Mouse (Mus musculus): ENCODE data around the gene 1700012P22Rik. TPM values are rescaled to one million over a fixed set of nuclear protein-coding genes. Genes with fewer than 3 reads are reported as not detected.

The 1700012P22Rik gene
- polyA plus RNA-seq, 1 experiment from 2014 or later: not detected

DNA sequence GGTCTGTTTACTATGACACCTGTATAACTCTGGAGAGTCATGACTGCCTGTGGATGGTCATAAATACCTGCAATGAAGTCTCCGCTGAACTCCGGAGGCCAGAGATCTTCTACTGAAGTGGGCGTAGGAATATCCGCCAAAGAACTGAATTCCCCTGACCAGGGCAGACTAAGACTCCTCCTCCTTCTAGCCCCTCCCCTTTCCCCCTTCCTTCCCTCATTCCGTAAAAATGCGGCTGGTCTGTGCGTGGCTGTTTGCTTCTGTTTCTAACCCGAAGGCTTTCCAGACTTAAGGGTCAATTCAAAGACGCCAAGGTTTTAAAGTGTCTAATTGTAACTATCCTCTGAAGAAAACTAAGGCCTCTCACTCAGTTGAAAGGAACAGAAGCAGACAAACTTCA, 30.3 kb downstream of the 1700012P22Rik start, which contains the start of gene Pramef12:
TSS of gene Pramef12 (minus strand) at position 175 of the 400 bp plus-strand sequence.
- H3K9me3 ChIP-seq: no peaks in the 10 kb centered on the region

DNA sequence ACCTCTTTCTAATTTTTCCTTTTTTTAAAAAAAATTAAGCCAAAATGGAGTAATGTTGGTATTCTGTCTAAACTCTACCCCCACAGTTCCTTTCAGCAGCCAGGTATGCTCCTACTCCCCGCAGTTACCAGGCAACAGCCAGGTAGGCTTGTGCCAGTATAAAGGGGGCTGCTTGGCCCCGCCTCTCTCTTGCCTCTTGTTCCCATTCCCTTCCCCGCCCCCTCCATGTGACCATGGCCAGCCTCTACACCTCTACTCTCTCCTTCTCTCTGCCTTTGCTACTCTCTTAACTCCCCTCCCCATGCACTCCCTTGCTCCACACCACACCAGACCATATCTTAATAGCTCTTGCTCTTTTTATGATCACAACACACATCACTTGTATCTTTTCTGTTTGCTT, 32.3 kb downstream of the 1700012P22Rik start:
- no peaks in the 10 kb centered on the region for H3K36me3 ChIP-seq
- ATAC-seq (ENCODE audit: insufficient read depth, low FRiP score, low read depth): no peak
- no peaks in the 10 kb centered on the region for H3K27me3 ChIP-seq (replicated peaks)
- no peaks in the 10 kb centered on the region for H3K9me3 ChIP-seq
- no peaks in the 10 kb centered on the region; the same call in 1 of the 2 replicates for H3K4me1 ChIP-seq
- H3K4me3 ChIP-seq (replicated peaks): no peak overlapping the region
- no peak overlapping the region for H3K4me2 ChIP-seq
- no peak overlapping the region for H3K27ac ChIP-seq
- WGBS: 56% methylated on average over 3 of the region's 3 CpGs
- no peak overlapping the region for H3K9ac ChIP-seq

More for the DNA sequence above, 30.3 kb downstream of the 1700012P22Rik start, which contains the start of gene Pramef12:
- H3K36me3 ChIP-seq: no peaks in the 10 kb centered on the region
- no peaks in the 10 kb centered on the region; the same call in 1 of the 2 replicates for H3K4me1 ChIP-seq
- no peaks in the 10 kb centered on the region for H3K27me3 ChIP-seq (replicated peaks)
- no peak within 1 kb of the TSS for H3K4me2 ChIP-seq
- H3K4me3 ChIP-seq (replicated peaks): no peak within 1 kb of the TSS
- no peak for ATAC-seq (ENCODE audit: insufficient read depth, low FRiP score, low read depth)
- H3K9ac ChIP-seq: no peak within 1 kb of the TSS
- 72% methylated on average over 9 of the region's 9 CpGs for WGBS
- H3K27ac ChIP-seq: no peak within 1 kb of the TSS

DNA sequence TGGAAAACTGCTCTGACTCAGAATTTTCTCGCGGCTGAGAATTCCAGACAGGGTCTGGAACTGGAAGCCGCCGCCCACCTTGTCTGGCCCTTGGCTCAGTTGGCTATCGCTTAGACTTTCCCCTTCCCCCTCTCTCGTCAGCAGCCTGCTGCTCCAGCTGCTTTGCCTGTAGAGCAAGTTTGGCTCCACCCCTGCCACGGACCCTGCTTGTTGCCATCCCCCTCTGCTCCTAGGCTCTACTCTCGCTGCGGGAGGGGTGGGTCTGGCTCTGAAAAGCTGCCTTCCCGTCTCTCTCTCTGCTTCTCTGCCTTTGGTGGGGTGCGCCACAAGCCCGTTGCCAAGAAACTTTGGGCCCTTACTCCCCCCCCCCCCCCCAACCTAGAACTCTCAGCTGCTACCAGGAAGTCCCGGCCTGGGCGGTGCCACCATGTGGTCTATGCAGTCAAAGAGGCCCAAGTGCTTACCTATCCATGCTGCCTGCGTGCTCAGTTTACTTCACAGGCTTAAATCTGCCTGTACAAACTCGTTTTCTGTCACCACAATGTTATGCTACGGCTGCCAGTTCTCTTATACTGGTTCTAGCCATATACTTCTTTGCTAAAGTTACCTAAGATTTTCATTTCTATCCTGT, 34.0 kb downstream of the 1700012P22Rik start:
- Histone ChIP-seq H3K4me1 (no peaks in the 10 kb centered on the region; the same call in 1 of the 2 replicates), H3K27ac (peak overlapping the region; percentile 67), H3K9me3 (no peaks in the 10 kb centered on the region), H3K4me3 (replicated peaks) (peak overlapping the region; percentile 32), H3K27me3 (replicated peaks) (no peaks in the 10 kb centered on the region), H3K36me3 (no peaks in the 10 kb centered on the region), H3K9ac (no peak overlapping the region), H3K4me2 (peak overlapping the region; percentile 64)
- 4% methylated on average over 16 of the region's 17 CpGs for WGBS
- ATAC-seq (ENCODE audit: insufficient read depth, low FRiP score, low read depth): peak; percentile 94

DNA sequence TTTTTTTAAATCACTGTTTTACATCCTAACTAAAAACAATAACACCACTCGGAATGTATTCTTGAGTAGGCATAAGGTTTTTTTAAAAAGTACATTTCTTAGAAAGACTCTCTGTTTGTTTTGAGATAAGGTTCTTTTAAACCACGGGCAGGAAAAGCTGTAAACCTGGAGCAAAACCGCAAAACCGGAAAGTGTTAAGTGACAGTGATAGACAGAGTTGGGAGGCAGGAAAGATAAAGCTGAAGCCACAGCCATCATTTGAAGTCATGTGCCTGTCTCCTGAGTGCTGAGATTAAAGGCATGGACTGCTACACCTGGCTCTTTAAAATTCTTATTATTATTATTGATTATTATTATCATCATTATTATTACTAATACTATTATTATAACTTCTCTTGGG, 35.9 kb downstream of the 1700012P22Rik start:
- H3K27me3 ChIP-seq (replicated peaks): no peaks in the 10 kb centered on the region
- no peaks in the 10 kb centered on the region; the same call in 1 of the 2 replicates for H3K4me1 ChIP-seq
- H3K9ac ChIP-seq: no peak overlapping the region
- no peak overlapping the region for H3K27ac ChIP-seq
- no peak for ATAC-seq (ENCODE audit: insufficient read depth, low FRiP score, low read depth)
- H3K36me3 ChIP-seq: no peaks in the 10 kb centered on the region
- no peak overlapping the region for H3K4me3 ChIP-seq (replicated peaks)
- no peak overlapping the region for H3K4me2 ChIP-seq
- 31% methylated on average over 4 of the region's 4 CpGs for WGBS
- no peaks in the 10 kb centered on the region for H3K9me3 ChIP-seq

DNA sequence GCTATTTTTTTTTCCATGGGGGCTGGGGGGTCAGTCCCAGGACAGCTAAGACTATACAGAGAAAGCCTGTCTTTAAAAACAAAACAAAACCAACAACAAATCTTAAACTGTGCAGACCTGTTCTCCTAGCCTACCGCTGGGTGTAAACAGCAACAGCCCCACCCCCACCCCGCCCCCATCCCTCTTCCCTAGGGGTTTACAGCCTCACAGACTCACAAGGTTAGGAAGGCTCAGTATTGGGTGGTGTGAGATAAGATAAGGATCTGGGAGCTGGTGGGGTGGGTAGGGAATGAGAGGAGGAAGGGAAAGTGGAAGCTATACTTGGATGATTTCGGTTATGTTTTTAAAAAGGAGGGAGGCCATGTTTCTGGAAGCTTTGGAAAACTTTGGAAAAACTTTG, 42.3 kb downstream of the 1700012P22Rik start:
- Histone ChIP-seq H3K9ac (no peak overlapping the region), H3K27me3 (replicated peaks) (no peaks in the 10 kb centered on the region), H3K4me3 (replicated peaks) (no peak overlapping the region), H3K4me1 (no peaks in the 10 kb centered on the region), H3K9me3 (no peaks in the 10 kb centered on the region), H3K36me3 (no peaks in the 10 kb centered on the region), H3K4me2 (no peak overlapping the region), H3K27ac (no peak overlapping the region)
- ATAC-seq (ENCODE audit: insufficient read depth, low FRiP score, low read depth): no peak
- WGBS: 35% methylated on average over 3 of the region's 3 CpGs

DNA sequence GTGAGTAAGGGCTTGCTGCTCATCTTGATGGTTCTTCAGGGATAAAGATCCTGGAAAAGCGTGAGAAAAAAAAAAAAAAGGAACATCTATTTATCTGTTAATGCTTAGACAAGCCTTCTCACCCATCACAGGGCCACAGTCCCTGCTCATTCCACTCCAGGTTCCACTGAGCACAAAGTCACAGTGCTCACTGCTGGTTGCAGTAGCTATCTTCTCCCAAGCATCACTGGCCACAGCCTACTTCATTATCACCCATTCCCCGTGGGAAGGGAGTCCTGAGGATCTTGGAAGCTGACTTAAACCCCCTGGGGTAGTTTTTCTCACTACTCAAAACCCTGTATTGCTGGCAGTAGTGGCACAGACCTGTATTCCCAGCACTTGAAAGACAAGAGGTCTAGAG, 60.7 kb downstream of the 1700012P22Rik start, which contains the start of gene Pramef20:
TSS of gene Pramef20 (minus strand) at position 23 of the 400 bp plus-strand sequence.
- Histone ChIP-seq H3K4me2 (no peak within 1 kb of the TSS), H3K9ac (no peak within 1 kb of the TSS), H3K27ac (no peak within 1 kb of the TSS), H3K27me3 (replicated peaks) (no peaks in the 10 kb centered on the region), H3K36me3 (no peaks in the 10 kb centered on the region), H3K9me3 (no peaks in the 10 kb centered on the region), H3K4me3 (replicated peaks) (no peak within 1 kb of the TSS), H3K4me1 (no peaks in the 10 kb centered on the region)
- ATAC-seq (ENCODE audit: insufficient read depth, low FRiP score, low read depth): no peak
- 44% methylated on average over 2 of the region's 2 CpGs for WGBS

Other genes starting within 250 kb of the 1700012P22Rik start
- not detected in 2 replicates for gene Oog2, start 248.1 kb downstream of the 1700012P22Rik start, polyA plus RNA-seq (2015; fragmentation: Nextera tagmentation; extraction: Ambion mirVana)
- not detected in 2 replicates for gene C87977, start 225.5 kb downstream of the 1700012P22Rik start, polyA plus RNA-seq (2015; fragmentation: Nextera tagmentation; extraction: Ambion mirVana)
- not detected in 2 replicates for gene Pramel5, start 158.3 kb downstream of the 1700012P22Rik start, polyA plus RNA-seq (2015; fragmentation: Nextera tagmentation; extraction: Ambion mirVana)
- not detected in 2 replicates for gene Gm13128, start 108.5 kb downstream of the 1700012P22Rik start, polyA plus RNA-seq (2015; fragmentation: Nextera tagmentation; extraction: Ambion mirVana)
- not detected in 2 replicates for gene Gm13119, start 80.8 kb downstream of the 1700012P22Rik start, polyA plus RNA-seq (2015; fragmentation: Nextera tagmentation; extraction: Ambion mirVana)
- not detected in 2 replicates for gene Pramef20, start 60.8 kb downstream of the 1700012P22Rik start, polyA plus RNA-seq (2015; fragmentation: Nextera tagmentation; extraction: Ambion mirVana)
- gene Pramef12, start 30.3 kb downstream of the 1700012P22Rik start, polyA plus RNA-seq (2015; fragmentation: Nextera tagmentation; extraction: Ambion mirVana): 0.09 and 0.13 TPM in 2 replicates
- not detected in 2 replicates for gene Gm9944, start 14.5 kb upstream of the 1700012P22Rik start, polyA plus RNA-seq (2015; fragmentation: Nextera tagmentation; extraction: Ambion mirVana)
- not detected in 2 replicates for gene Aadacl3, start 25.0 kb upstream of the 1700012P22Rik start, polyA plus RNA-seq (2015; fragmentation: Nextera tagmentation; extraction: Ambion mirVana)
- gene 9430007A20Rik, start 81.0 kb upstream of the 1700012P22Rik start, polyA plus RNA-seq (2015; fragmentation: Nextera tagmentation; extraction: Ambion mirVana): not detected in 2 replicates
- not detected in 2 replicates for gene Gm13124, start 126.4 kb upstream of the 1700012P22Rik start, polyA plus RNA-seq (2015; fragmentation: Nextera tagmentation; extraction: Ambion mirVana)
- not detected in 2 replicates for gene Aadacl4, start 174.9 kb upstream of the 1700012P22Rik start, polyA plus RNA-seq (2015; fragmentation: Nextera tagmentation; extraction: Ambion mirVana)
- gene Gm436, start 247.6 kb upstream of the 1700012P22Rik start, polyA plus RNA-seq (2015; fragmentation: Nextera tagmentation; extraction: Ambion mirVana): not detected in 2 replicates

Measured in stomach, embryonic 15.5 days (tissue).